Mouse (Mus musculus) R1 (cell line): ENCODE results near the gene Mab21l1.

Source experiments
- DNase-seq: peaks from one replicate; pipeline ENCODE4 v3.0.0-alpha.2; 2018; ENCODE audit warnings: low read depth, low spot score

Mab21l1 gene

GRCm38 (mm10) chr3:55778764-55779730 lies 3.3 kb upstream of the Mab21l1 start:
- no peak for DNase-seq

GRCm38 (mm10) chr3:55780120-55781070 lies 1.9 kb upstream of the Mab21l1 start:
- DNase-seq = peak; percentile 39

- DNase-seq = peak; percentile 10
These were observed 768 bp upstream of the Mab21l1 start for GRCm38 (mm10) chr3:55781429-55782055.

GRCm38 (mm10) chr3:55782771-55783170 lies 461 bp downstream of the Mab21l1 start:
- DNase-seq = peak; percentile 27

- DNase-seq = peak; percentile 37
These were observed 1.1 kb downstream of the Mab21l1 start for GRCm38 (mm10) chr3:55783171-55784081.

- DNase-seq = no peak
These were observed 1.8 kb downstream of the Mab21l1 start for GRCm38 (mm10) chr3:55784101-55784500.

- DNase-seq = no peak
These were observed 3.1 kb downstream of the Mab21l1 start for GRCm38 (mm10) chr3:55785266-55785980.

GRCm38 (mm10) chr3:55785981-55786725 lies 3.8 kb downstream of the Mab21l1 start:
- no peak for DNase-seq

- peak; percentile 9 for DNase-seq
These were observed 4.7 kb downstream of the Mab21l1 start for GRCm38 (mm10) chr3:55786835-55787486.

- DNase-seq = peak; percentile 48
These were observed 5.3 kb downstream of the Mab21l1 start for GRCm38 (mm10) chr3:55787487-55788213.

- no peak for DNase-seq
These were observed 5.9 kb downstream of the Mab21l1 start for GRCm38 (mm10) chr3:55788214-55788586.

GRCm38 (mm10) chr3:55788621-55789201 lies 6.4 kb downstream of the Mab21l1 start:
- no peak for DNase-seq

- no peak for DNase-seq
These were observed 7.5 kb downstream of the Mab21l1 start for GRCm38 (mm10) chr3:55789856-55790255.

GRCm38 (mm10) chr3:55790609-55791008 lies 8.3 kb downstream of the Mab21l1 start:
- DNase-seq = no peak

GRCm38 (mm10) chr3:55792251-55792650 lies 9.9 kb downstream of the Mab21l1 start:
- no peak for DNase-seq

- DNase-seq = no peak
These were observed 11.7 kb downstream of the Mab21l1 start for GRCm38 (mm10) chr3:55793842-55794575.

GRCm38 (mm10) chr3:55794768-55795167 lies 12.5 kb downstream of the Mab21l1 start:
- no peak for DNase-seq
